Mouse (Mus musculus) cerebellum, postnatal 36 days (tissue): ENCODE data around the gene Txndc9.
"Not testable (repeated sequence)": the region's sequence is repeated elsewhere in the genome, so short reads cannot be mapped to it uniquely, and the experiment has no call there.

Source experiments
- DNase-seq, 2 experiments: peaks; one replicate each; pipeline ENCODE4 v3.0.0; 2021 to 2022; ENCODE audit warnings: mixed read lengths in 2 of 2

The Txndc9 gene

GRCm38 (mm10) chr1:37997867-37998266, at the start of gene Txndc9, which contains the start of gene Eif5b:
Txndc9 (minus strand) TSS chr1:37997893.
Eif5b (plus strand) TSS chr1:37998010.
- peak; percentile 94 to 97 for DNase-seq

GRCm38 (mm10) chr1:38038898-38039297, 41.2 kb upstream of the Txndc9 start:
- DNase-seq = no peak

GRCm38 (mm10) chr1:38037375-38037774, 39.7 kb upstream of the Txndc9 start:
- no peak for DNase-seq

- no peak for DNase-seq
Observed at GRCm38 (mm10) chr1:38035521-38035920, 37.8 kb upstream of the Txndc9 start.

- DNase-seq = no peak
Observed at GRCm38 (mm10) chr1:38031391-38031790, 33.7 kb upstream of the Txndc9 start.

GRCm38 (mm10) chr1:38027301-38027700, 29.6 kb upstream of the Txndc9 start:
- no peak for DNase-seq

- DNase-seq = no peak
Observed at GRCm38 (mm10) chr1:38014551-38015203, 17.0 kb upstream of the Txndc9 start.

- DNase-seq = no peak
Observed at GRCm38 (mm10) chr1:38012509-38012908, 14.8 kb upstream of the Txndc9 start.

GRCm38 (mm10) chr1:38012104-38012503, 14.4 kb upstream of the Txndc9 start:
- DNase-seq = no peak

- DNase-seq = no peak
Observed at GRCm38 (mm10) chr1:38011647-38012046, 14.0 kb upstream of the Txndc9 start.

- DNase-seq = no peak
Observed at GRCm38 (mm10) chr1:38006741-38007140, 9.0 kb upstream of the Txndc9 start.

- no peak for DNase-seq
Observed at GRCm38 (mm10) chr1:38003046-38003445, 5.4 kb upstream of the Txndc9 start.

- DNase-seq = no peak
Observed at GRCm38 (mm10) chr1:38001956-38002355, 4.3 kb upstream of the Txndc9 start.

- DNase-seq = no peak
Observed at GRCm38 (mm10) chr1:38000844-38001243, 3.2 kb upstream of the Txndc9 start.

- DNase-seq = no peak
Observed at GRCm38 (mm10) chr1:37999552-37999951, 1.9 kb upstream of the Txndc9 start.

- no peak for DNase-seq
Observed at GRCm38 (mm10) chr1:37998371-37999199, 892 bp upstream of the Txndc9 start.

GRCm38 (mm10) chr1:37996877-37997484, 712 bp downstream of the Txndc9 start:
- DNase-seq = peak; percentile 96

GRCm38 (mm10) chr1:37996226-37996625, 1.5 kb downstream of the Txndc9 start:
- no peak for DNase-seq

GRCm38 (mm10) chr1:37987856-37988255, 9.8 kb downstream of the Txndc9 start:
- DNase-seq = no peak

GRCm38 (mm10) chr1:37985764-37986323, 11.8 kb downstream of the Txndc9 start:
- peak; percentile 30 to 35 for DNase-seq

GRCm38 (mm10) chr1:37984326-37984725, 13.4 kb downstream of the Txndc9 start:
- no peak for DNase-seq

GRCm38 (mm10) chr1:37977303-37977702, 20.4 kb downstream of the Txndc9 start:
- no peak for DNase-seq

GRCm38 (mm10) chr1:37976666-37977065, 21.0 kb downstream of the Txndc9 start:
- not testable (repeated sequence) for DNase-seq
